Mouse (Mus musculus): ENCODE data around the gene Gm21874. TPM values are rescaled to one million over a fixed set of nuclear protein-coding genes. Genes with fewer than 3 reads are reported as not detected.
"Not testable (repeated sequence)": the region's sequence is repeated elsewhere in the genome, so short reads cannot be mapped to it uniquely, and the experiment has no call there.

Gene Gm21874
- polyA plus RNA-seq (2014; fragmentation: Nextera tagmentation; extraction: Ambion mirVana): not detected in 2 replicates

DNA sequence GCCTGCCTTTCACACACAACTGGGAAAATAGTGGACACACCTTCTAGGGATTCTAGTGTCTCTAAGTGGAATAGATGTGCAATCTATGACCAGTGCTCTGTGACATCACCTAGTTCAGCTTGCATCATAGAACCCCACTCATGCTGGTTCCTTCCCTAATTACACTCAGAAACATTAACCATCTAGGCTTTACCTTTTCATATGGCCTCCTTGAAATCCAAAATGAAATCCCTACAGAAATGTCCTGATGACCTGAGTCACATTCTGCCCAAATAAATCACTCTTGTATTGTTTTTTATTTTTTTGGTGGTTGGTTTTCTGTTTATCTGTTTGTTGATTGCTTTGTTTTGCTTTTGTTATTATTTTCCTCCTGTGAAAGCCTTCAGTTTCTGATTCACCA is at the start of gene Gm21874:
TSS of gene Gm21874 (minus strand) at position 101 of the 400 bp plus-strand sequence.
- not testable (repeated sequence) for H3K4me2 ChIP-seq (ENCODE audit: low read length); H3K4me3 ChIP-seq (ENCODE audit: control insufficient read depth in 1 of 2, insufficient read depth in 1 of 2, low read depth in 1 of 2, low read length in 2 of 2); H3K9ac ChIP-seq (ENCODE audit: low read length); H3K4me1 ChIP-seq (ENCODE audit: control insufficient read depth in 2 of 2, insufficient read depth in 2 of 2, low read length in 2 of 2); H3K9me3 ChIP-seq (ENCODE audit: control insufficient read depth, low read length); ATAC-seq (ENCODE audit: insufficient number of reproducible peaks, insufficient read depth, low FRiP score, low read depth); H3K27ac ChIP-seq (replicated peaks in 1 of 2; ENCODE audit: control insufficient read depth in 1 of 2, insufficient read depth in 1 of 2, low read depth in 2 of 2, low read length in 2 of 2); H3K36me3 ChIP-seq (ENCODE audit: control insufficient read depth, insufficient read depth, low read length); H3K27me3 ChIP-seq (ENCODE audit: control insufficient read depth, insufficient read depth, low read length)

Other genes starting within 250 kb of the Gm21874 start
- not detected in 2 replicates for gene Gm21721, start 214.0 kb downstream of the Gm21874 start, polyA plus RNA-seq (2014; fragmentation: Nextera tagmentation; extraction: Ambion mirVana)
- not detected in 2 replicates for gene Gm21812, start 69.0 kb downstream of the Gm21874 start, polyA plus RNA-seq (2014; fragmentation: Nextera tagmentation; extraction: Ambion mirVana)